ENCODE assay signal across 20 mouse cellular contexts in the genomic region with DNA sequence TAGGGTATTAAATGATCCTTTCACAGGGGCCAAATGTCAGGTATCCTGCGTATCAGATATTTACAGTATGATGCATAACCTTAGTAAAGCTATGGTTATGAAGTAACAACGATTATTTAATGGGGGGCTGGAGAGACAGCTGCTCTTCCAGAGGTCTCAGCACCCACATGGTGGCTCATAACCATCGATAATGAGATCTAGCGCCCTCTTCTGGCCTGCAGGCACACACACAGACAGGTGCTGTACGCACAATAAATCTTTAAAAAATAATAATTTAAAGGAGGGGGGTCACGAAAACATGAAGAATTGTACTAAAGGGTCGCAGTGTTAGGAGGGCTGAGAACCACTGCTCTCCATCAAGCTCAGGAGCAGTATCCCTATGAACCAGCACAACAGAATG. TPM values are rescaled to one million over a fixed set of nuclear protein-coding genes. Genes with fewer than 3 reads are reported as not detected.
DNase-seq lines count a peak whose midpoint lies in the region; ATAC-seq and TF ChIP-seq lines count a peak whose summit lies in the region.
"Had no signal": no experiment of that assay in that cellular context is flagged by ENCODE, and none has a peak within 500 bp of the region (broad histone marks: within the 10 kb centered on the region; RNA-seq: fewer than 3 reads in every experiment).

No protein-coding gene starts in this region.

- peak; percentile 56 for DNase-seq in CD4-positive, CD25-positive, alpha-beta regulatory T cell, adult 2 months (ENCODE audit: low read depth, low spot score)
- DNase-seq in liver, adult 2 months (ENCODE audit: extremely low read depth, low read depth, low spot score) = no peak
- no peak for DNase-seq in liver
- no peak for DNase-seq in urinary bladder, adult 18-20 months (ENCODE audit: low spot score in 2 of 2)
- DNase-seq in hindbrain, embryonic 14.5 days (ENCODE audit: low spot score) = no peak
- DNase-seq: adrenal gland, adult 8-10 months; gastrocnemius, postnatal 10 days; kidney, adult 9 months had no signal

- H3K27me3 ChIP-seq in liver, adult 2 months (ENCODE audit: control insufficient read depth, insufficient read depth, low read length) = no peaks in the 10 kb centered on the region
- H3K27me3 ChIP-seq in E14TG2a.4 (ENCODE audit: insufficient read depth, low read length) = no peaks in the 10 kb centered on the region
- no peaks in the 10 kb centered on the region for H3K27me3 ChIP-seq in intestine, postnatal 0 days (replicated peaks; ENCODE audit: control insufficient read depth, insufficient read depth, low read length)
- H3K27me3 ChIP-seq in hindbrain, embryonic 14.5 days (ENCODE audit: control insufficient read depth, insufficient read depth, low read length) = no peaks in the 10 kb centered on the region
- H3K27me3 ChIP-seq: embryonic facial prominence, embryonic 15.5 days; forebrain, embryonic 15.5 days; heart, embryonic 12.5 days; Patski had no signal

- H3K27ac ChIP-seq in liver, adult 2 months (replicated peaks; ENCODE audit: insufficient read depth, low read depth, low read length) = no peak overlapping the region
- H3K27ac ChIP-seq in intestine, postnatal 0 days (ENCODE audit: low read depth, low read length) = peak overlapping the region; percentile 41; the same call in 1 of the 2 replicates
- H3K27ac ChIP-seq in hindbrain, embryonic 14.5 days = no peak overlapping the region
- H3K27ac ChIP-seq: embryonic facial prominence, embryonic 15.5 days; forebrain, embryonic 15.5 days; limb, embryonic 10.5 days had no signal

- H3K4me2 ChIP-seq in intestine, postnatal 0 days (replicated peaks; ENCODE audit: low read depth) = no peak overlapping the region
- H3K4me2 ChIP-seq in hindbrain, embryonic 14.5 days (replicated peaks) = no peak overlapping the region
- H3K4me2 ChIP-seq: embryonic facial prominence, embryonic 15.5 days; forebrain, embryonic 15.5 days; heart, embryonic 12.5 days; midbrain, embryonic 11.5 days had no signal

- no peak for ATAC-seq in CD4-positive, CD25-positive, alpha-beta regulatory T cell, adult 4 months
- ATAC-seq in intestine, postnatal 0 days = no peak
- ATAC-seq in hindbrain, embryonic 14.5 days (ENCODE audit: low FRiP score) = no peak
- ATAC-seq: forebrain, embryonic 15.5 days; Patski had no signal

- H3K4me3 ChIP-seq in liver, adult 2 months (ENCODE audit: insufficient read depth, low read depth, low read length) = no peak overlapping the region
- peak overlapping the region; percentile 97 for H3K4me3 ChIP-seq in E14TG2a.4 (replicated peaks; ENCODE audit: low read length)
- H3K4me3 ChIP-seq in intestine, postnatal 0 days (ENCODE audit: low read depth, low read length) = no peak overlapping the region
- no peak overlapping the region for H3K4me3 ChIP-seq in hindbrain, embryonic 14.5 days (replicated peaks; ENCODE audit: low read length)
- H3K4me3 ChIP-seq: embryonic facial prominence, embryonic 15.5 days; forebrain, embryonic 15.5 days; heart, embryonic 12.5 days; limb, embryonic 10.5 days had no signal

- peak; percentile 36; the same call in 1 of the 2 replicates for TF ChIP-seq CTCF in liver, adult 2 months (IDR thresholded peaks at IDR 0.05; ENCODE audit: low read depth, low read length)
- peak; percentile 73 for TF ChIP-seq CTCF in E14TG2a.4 (conservative IDR thresholded peaks at IDR 0.05; ENCODE audit: low read length)
- TF ChIP-seq CTCF in intestine, postnatal 0 days (IDR thresholded peaks at IDR 0.05; ENCODE audit: low read depth) = peak; percentile 46

- peaks cover 23% of the 10 kb centered on the region for H3K36me3 ChIP-seq in liver, adult 2 months (ENCODE audit: control insufficient read depth, insufficient read depth, low read length)
- peaks cover 71% of the 10 kb centered on the region for H3K36me3 ChIP-seq in E14TG2a.4 (ENCODE audit: insufficient read depth, low read length)
- peaks cover 30% of the 10 kb centered on the region for H3K36me3 ChIP-seq in intestine, postnatal 0 days (ENCODE audit: control insufficient read depth, insufficient read depth)
- H3K36me3 ChIP-seq in hindbrain, embryonic 14.5 days (replicated peaks; ENCODE audit: control insufficient read depth, insufficient read depth) = peaks cover 54% of the 10 kb centered on the region

- H3K9ac ChIP-seq in liver, adult 2 months (ENCODE audit: low read depth, low read length) = no peak overlapping the region
- H3K9ac ChIP-seq in intestine, postnatal 0 days (ENCODE audit: low read depth, low read length) = no peak overlapping the region
- no peak overlapping the region for H3K9ac ChIP-seq in hindbrain, embryonic 14.5 days
- H3K9ac ChIP-seq: embryonic facial prominence, embryonic 15.5 days; forebrain, embryonic 15.5 days; heart, embryonic 12.5 days had no signal

- H3K4me1 ChIP-seq in liver, adult 2 months (ENCODE audit: control insufficient read depth, insufficient read depth, low read length) = peaks cover 4% of the 10 kb centered on the region; the same call in 1 of the 2 replicates
- H3K4me1 ChIP-seq in E14TG2a.4 (replicated peaks; ENCODE audit: low read depth, low read length) = peaks cover 76% of the 10 kb centered on the region
- H3K4me1 ChIP-seq in intestine, postnatal 0 days (replicated peaks; ENCODE audit: control insufficient read depth, insufficient read depth, low read length) = peaks cover 5% of the 10 kb centered on the region; the same call in 1 of the 2 replicates
- H3K4me1 ChIP-seq in hindbrain, embryonic 14.5 days (replicated peaks; ENCODE audit: control insufficient read depth, insufficient read depth, low read length) = peaks cover 10% of the 10 kb centered on the region

- peaks cover 18% of the 10 kb centered on the region; the same call in 1 of the 2 replicates for H3K79me2 ChIP-seq in liver, adult 2 months (ENCODE audit: control insufficient read depth, insufficient read depth, low read length)

- 91% methylated on average over 7 of the region's 7 CpGs for WGBS in liver, adult 2 months
- 81% methylated on average over 7 of the region's 7 CpGs for WGBS in intestine, postnatal 0 days
- WGBS in hindbrain, embryonic 14.5 days = 94% methylated on average over 7 of the region's 7 CpGs

- H3K9me3 ChIP-seq in E14TG2a.4 (ENCODE audit: low read length) = no peaks in the 10 kb centered on the region
- no peaks in the 10 kb centered on the region for H3K9me3 ChIP-seq in intestine, postnatal 0 days (ENCODE audit: control insufficient read depth)
- no peaks in the 10 kb centered on the region for H3K9me3 ChIP-seq in hindbrain, embryonic 14.5 days (ENCODE audit: control insufficient read depth, low read length)
- H3K9me3 ChIP-seq: embryonic facial prominence, embryonic 15.5 days; forebrain, embryonic 15.5 days; heart, embryonic 12.5 days; limb, embryonic 10.5 days had no signal

- TF ChIP-seq POLR2A in liver, adult 2 months (IDR thresholded peaks at IDR 0.05; ENCODE audit: extremely low read depth, insufficient read depth, low read length) = no peak

RNA-seq across cellular contexts. Expression of a gene that starts 4.4 kb away (rescaled TPM):
- polyA plus RNA-seq in CD4-positive, CD25-positive, alpha-beta regulatory T cell, adult 4 months (2017; shearing (Covaris generic)) = 10 to 100 TPM; 44.9 to 65.7 TPM
- total RNA-seq in liver, adult 2 months (2014; rRNA removed) = 12.2 and 15.6 TPM in 2 replicates
- 12.9 and 13.1 TPM in 2 replicates for polyA plus RNA-seq in liver, adult 2 months (2012; rRNA removed)
- polyA plus RNA-seq in intestine, postnatal 0 days (2015; fragmentation: Nextera tagmentation; extraction: Ambion mirVana) = 29.7 and 30.2 TPM in 2 replicates
- 58.1 and 71.0 TPM in 2 replicates for polyA plus RNA-seq in hindbrain, embryonic 14.5 days (2014; fragmentation: Nextera tagmentation; extraction: Ambion mirVana)

RNA-seq across cellular contexts. Expression of a gene that starts 31.2 kb away (rescaled TPM):
- polyA plus RNA-seq in CD4-positive, CD25-positive, alpha-beta regulatory T cell, adult 4 months (2017; shearing (Covaris generic)) = 10 to 100 TPM; 21.1 to 26.9 TPM
- total RNA-seq in liver, adult 2 months (2014; rRNA removed) = 1.8 TPM in 2 replicates
- 6.4 and 7.4 TPM in 2 replicates for polyA plus RNA-seq in liver, adult 2 months (2012; rRNA removed)
- 5.5 and 7.4 TPM in 2 replicates for polyA plus RNA-seq in intestine, postnatal 0 days (2015; fragmentation: Nextera tagmentation; extraction: Ambion mirVana)
- 2.8 and 3.5 TPM in 2 replicates for polyA plus RNA-seq in hindbrain, embryonic 14.5 days (2014; fragmentation: Nextera tagmentation; extraction: Ambion mirVana)

RNA-seq across cellular contexts. Expression of a gene that starts 44.3 kb away (rescaled TPM):
- not detected for polyA plus RNA-seq in CD4-positive, CD25-positive, alpha-beta regulatory T cell, adult 4 months (2017; shearing (Covaris generic))
- not detected in 2 replicates for total RNA-seq in liver, adult 2 months (2014; rRNA removed)
- polyA plus RNA-seq in liver, adult 2 months (2012; rRNA removed) = not detected in 2 replicates
- not detected in 2 replicates for polyA plus RNA-seq in intestine, postnatal 0 days (2015; fragmentation: Nextera tagmentation; extraction: Ambion mirVana)
- polyA plus RNA-seq in hindbrain, embryonic 14.5 days (2014; fragmentation: Nextera tagmentation; extraction: Ambion mirVana) = 0.17 TPM in 1 of 2 replicates, not detected in the other
- total RNA-seq: adrenal gland, adult 8-10 months; gastrocnemius, postnatal 10 days; hematopoietic stem cell, adult 5-6 weeks had no signal
- polyA plus RNA-seq: cortical plate, adult 2 months; forebrain, embryonic 15.5 days; heart, embryonic 12.5 days; limb, embryonic 10.5 days; lung, embryonic 16.5 days; midbrain, embryonic 11.5 days; Patski had no signal
